Mouse (Mus musculus): ENCODE measurements around the gene Syt16. TPM values are rescaled to one million over a fixed set of nuclear protein-coding genes. Genes with fewer than 3 reads are reported as not detected.

Gene Syt16
- polyA plus RNA-seq, 1 experiment, result 0.02 TPM

- Histone ChIP-seq H3K27me3 (replicated peaks; ENCODE audit: control insufficient read depth, insufficient read depth, low read length) (no peaks in the 10 kb centered on the region), H3K4me1 (ENCODE audit: control insufficient read depth, insufficient read depth, low read length) (no peaks in the 10 kb centered on the region), H3K27ac (ENCODE audit: insufficient read depth, low read depth, low read length) (no peak overlapping the region), H3K4me3 (ENCODE audit: insufficient read depth, low read depth, low read length) (no peak overlapping the region), H3K36me3 (ENCODE audit: control insufficient read depth, insufficient read depth, low read length) (no peaks in the 10 kb centered on the region)
- no peak for DNase-seq
- no peak for TF ChIP-seq POLR2A (IDR thresholded peaks at IDR 0.05; ENCODE audit: low read depth, low read length)
- no peak for TF ChIP-seq CTCF (conservative IDR thresholded peaks at IDR 0.05; ENCODE audit: insufficient read depth, insufficient read length, low read depth, low read length)
- WGBS, result 70% methylated on average over 5 of the region's 5 CpGs
Measured at GRCm38 (mm10) chr12:74094701-74095100, 97.2 kb downstream of the Syt16 start.

- no peak for TF ChIP-seq CTCF (conservative IDR thresholded peaks at IDR 0.05; ENCODE audit: insufficient read depth, insufficient read length, low read depth, low read length)
- no peak for TF ChIP-seq POLR2A (IDR thresholded peaks at IDR 0.05; ENCODE audit: low read depth, low read length)
- Histone ChIP-seq H3K27me3 (replicated peaks; ENCODE audit: control insufficient read depth, insufficient read depth, low read length) (no peaks in the 10 kb centered on the region), H3K27ac (ENCODE audit: insufficient read depth, low read depth, low read length) (no peak overlapping the region), H3K4me1 (ENCODE audit: control insufficient read depth, insufficient read depth, low read length) (no peaks in the 10 kb centered on the region), H3K4me3 (ENCODE audit: insufficient read depth, low read depth, low read length) (no peak overlapping the region), H3K36me3 (ENCODE audit: control insufficient read depth, insufficient read depth, low read length) (no peaks in the 10 kb centered on the region)
- WGBS, result 58% methylated on average over 8 of the region's 8 CpGs
- no peak for DNase-seq
Measured at GRCm38 (mm10) chr12:74098572-74099290, 101.3 kb downstream of the Syt16 start.

GRCm38 (mm10) chr12:74105811-74106513 lies 108.5 kb downstream of the Syt16 start:
- TF ChIP-seq CTCF (conservative IDR thresholded peaks at IDR 0.05; ENCODE audit: insufficient read depth, insufficient read length, low read depth, low read length) (no peak), POLR2A (IDR thresholded peaks at IDR 0.05; ENCODE audit: low read depth, low read length) (no peak)
- H3K4me1 ChIP-seq (ENCODE audit: control insufficient read depth, insufficient read depth, low read length), result no peaks in the 10 kb centered on the region
- DNase-seq, result no peak
- no peaks in the 10 kb centered on the region for H3K27me3 ChIP-seq (replicated peaks; ENCODE audit: control insufficient read depth, insufficient read depth, low read length)
- H3K36me3 ChIP-seq (ENCODE audit: control insufficient read depth, insufficient read depth, low read length), result no peaks in the 10 kb centered on the region
- 74% methylated on average over 6 of the region's 6 CpGs for WGBS
- H3K27ac ChIP-seq (ENCODE audit: insufficient read depth, low read depth, low read length), result no peak overlapping the region
- H3K4me3 ChIP-seq (ENCODE audit: insufficient read depth, low read depth, low read length), result no peak overlapping the region

- Histone ChIP-seq H3K27me3 (replicated peaks; ENCODE audit: control insufficient read depth, insufficient read depth, low read length) (no peaks in the 10 kb centered on the region), H3K27ac (ENCODE audit: insufficient read depth, low read depth, low read length) (no peak overlapping the region), H3K36me3 (ENCODE audit: control insufficient read depth, insufficient read depth, low read length) (no peaks in the 10 kb centered on the region), H3K4me3 (ENCODE audit: insufficient read depth, low read depth, low read length) (no peak overlapping the region), H3K4me1 (ENCODE audit: control insufficient read depth, insufficient read depth, low read length) (no peaks in the 10 kb centered on the region)
- no peak for TF ChIP-seq CTCF (conservative IDR thresholded peaks at IDR 0.05; ENCODE audit: insufficient read depth, insufficient read length, low read depth, low read length)
- no peak for TF ChIP-seq POLR2A (IDR thresholded peaks at IDR 0.05; ENCODE audit: low read depth, low read length)
- DNase-seq, result no peak
- 74% methylated on average over 4 of the region's 4 CpGs for WGBS
Measured at GRCm38 (mm10) chr12:74108663-74109081, 111.2 kb downstream of the Syt16 start.

- no peaks in the 10 kb centered on the region for H3K36me3 ChIP-seq (ENCODE audit: control insufficient read depth, insufficient read depth, low read length)
- H3K4me1 ChIP-seq (ENCODE audit: control insufficient read depth, insufficient read depth, low read length), result no peaks in the 10 kb centered on the region
- no peak overlapping the region for H3K4me3 ChIP-seq (ENCODE audit: insufficient read depth, low read depth, low read length)
- TF ChIP-seq POLR2A (IDR thresholded peaks at IDR 0.05; ENCODE audit: low read depth, low read length), result no peak
- TF ChIP-seq CTCF (conservative IDR thresholded peaks at IDR 0.05; ENCODE audit: insufficient read depth, insufficient read length, low read depth, low read length), result no peak
- H3K27ac ChIP-seq (ENCODE audit: insufficient read depth, low read depth, low read length), result no peak overlapping the region
- WGBS, result 90% methylated on average over 10 of the region's 10 CpGs
- H3K27me3 ChIP-seq (replicated peaks; ENCODE audit: control insufficient read depth, insufficient read depth, low read length), result no peaks in the 10 kb centered on the region
- DNase-seq, result no peak
Measured at GRCm38 (mm10) chr12:74109462-74110068, 112.1 kb downstream of the Syt16 start.

GRCm38 (mm10) chr12:74116825-74117224 lies 119.4 kb downstream of the Syt16 start:
- Histone ChIP-seq H3K27me3 (replicated peaks; ENCODE audit: control insufficient read depth, insufficient read depth, low read length) (no peaks in the 10 kb centered on the region), H3K27ac (ENCODE audit: insufficient read depth, low read depth, low read length) (no peak overlapping the region), H3K4me3 (ENCODE audit: insufficient read depth, low read depth, low read length) (no peak overlapping the region), H3K36me3 (ENCODE audit: control insufficient read depth, insufficient read depth, low read length) (no peaks in the 10 kb centered on the region), H3K4me1 (ENCODE audit: control insufficient read depth, insufficient read depth, low read length) (no peaks in the 10 kb centered on the region)
- TF ChIP-seq CTCF (conservative IDR thresholded peaks at IDR 0.05; ENCODE audit: insufficient read depth, insufficient read length, low read depth, low read length) (no peak), POLR2A (IDR thresholded peaks at IDR 0.05; ENCODE audit: low read depth, low read length) (no peak)
- no peak for DNase-seq
- 35% methylated on average over 6 of the region's 6 CpGs for WGBS

GRCm38 (mm10) chr12:74125796-74126195 lies 128.3 kb downstream of the Syt16 start:
- WGBS, result 80% methylated on average over 12 of the region's 12 CpGs
- Histone ChIP-seq H3K4me3 (ENCODE audit: insufficient read depth, low read depth, low read length) (no peak overlapping the region), H3K27ac (ENCODE audit: insufficient read depth, low read depth, low read length) (no peak overlapping the region), H3K36me3 (ENCODE audit: control insufficient read depth, insufficient read depth, low read length) (no peaks in the 10 kb centered on the region), H3K4me1 (ENCODE audit: control insufficient read depth, insufficient read depth, low read length) (no peaks in the 10 kb centered on the region), H3K27me3 (replicated peaks; ENCODE audit: control insufficient read depth, insufficient read depth, low read length) (no peaks in the 10 kb centered on the region)
- TF ChIP-seq POLR2A (IDR thresholded peaks at IDR 0.05; ENCODE audit: low read depth, low read length) (no peak), CTCF (conservative IDR thresholded peaks at IDR 0.05; ENCODE audit: insufficient read depth, insufficient read length, low read depth, low read length) (no peak)
- DNase-seq, result no peak

Measured in kidney, adult 2 months (tissue).